Mouse (Mus musculus): ENCODE results near the gene Snx22. TPM values are rescaled to one million over a fixed set of nuclear protein-coding genes. Genes with fewer than 3 reads are reported as not detected.

Gene Snx22
- 1 to 10 TPM; 4.6 to 6.9 TPM for total RNA-seq (2021)
- long read RNA-seq, experiment 1, partial matches to known transcripts = 1 of 5 reads
- long read RNA-seq, experiment 1, other reads (novel, unspliced or antisense) = 2 of 5 reads
- long read RNA-seq, experiment 2, partial matches to known transcripts = 1 of 3 reads
- long read RNA-seq, experiment 2, other reads (novel, unspliced or antisense) = 2 of 3 reads

DNA sequence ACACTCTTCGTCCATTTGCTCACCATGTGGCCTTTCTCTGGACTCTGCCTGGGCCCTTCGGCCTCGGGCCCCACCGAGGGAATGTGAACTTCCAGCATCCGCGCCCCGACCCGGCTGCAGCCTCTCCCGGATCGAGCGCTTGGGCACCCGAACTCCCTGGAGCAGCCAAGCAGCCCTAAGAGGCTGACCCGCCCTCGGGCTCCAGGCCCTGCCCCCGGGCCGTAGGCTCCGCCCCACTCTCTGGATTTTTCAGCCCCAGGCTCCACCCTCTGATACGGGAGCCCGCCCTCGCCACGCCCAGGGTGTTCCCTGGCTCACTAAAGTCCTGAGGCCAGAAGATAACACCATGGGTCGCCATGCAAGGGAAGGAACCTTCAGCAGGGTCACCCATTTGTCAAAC lies at the start of gene Snx22:
Snx22 (minus strand) TSS at position 137 of the 400 bp plus-strand sequence.
- peak within 1 kb of the TSS; percentile 43 for H3K27ac ChIP-seq
- H3K4me3 ChIP-seq = peak within 1 kb of the TSS; percentile 63
- DNase-seq (ENCODE audit: low spot score in 2 of 2) = peak; percentile 67 to 70
- no peak for TF ChIP-seq CTCF (conservative IDR thresholded peaks at IDR 0.05)

DNA sequence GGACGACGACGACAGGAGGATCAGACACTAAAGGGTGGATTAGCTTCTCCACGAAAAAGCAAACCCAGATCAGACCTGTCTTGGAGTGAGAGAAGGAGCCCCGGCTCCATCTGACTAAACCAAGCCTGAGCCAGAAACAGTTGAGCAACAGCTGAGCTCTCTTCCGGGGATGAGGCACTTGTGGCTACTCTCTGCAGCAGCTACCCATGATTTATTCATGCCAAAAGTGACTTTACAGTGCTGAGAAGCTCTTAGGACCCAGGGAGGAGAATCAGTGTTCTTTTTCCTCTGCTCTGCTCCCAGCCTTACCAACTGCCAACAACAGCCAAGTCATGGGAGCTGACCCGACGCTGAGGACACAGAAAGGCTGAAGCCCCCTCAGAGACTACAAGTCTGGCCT lies 47.4 kb upstream of the Snx22 start:
- peak overlapping the region; percentile 55; the same call in 1 of the 2 replicates for H3K27ac ChIP-seq
- DNase-seq (ENCODE audit: low spot score in 2 of 2) = no peak
- no peak overlapping the region for H3K4me3 ChIP-seq
- no peak for TF ChIP-seq CTCF (conservative IDR thresholded peaks at IDR 0.05)

GRCm38 (mm10) chr9:66114341-66114740 lies 44.8 kb upstream of the Snx22 start:
- Histone ChIP-seq H3K4me3 (no peak overlapping the region), H3K27ac (no peak overlapping the region)
- TF ChIP-seq CTCF (conservative IDR thresholded peaks at IDR 0.05) = no peak
- DNase-seq (ENCODE audit: low spot score in 2 of 2) = no peak

- no peak overlapping the region for H3K4me3 ChIP-seq
- DNase-seq (ENCODE audit: low spot score in 2 of 2) = no peak
- H3K27ac ChIP-seq = peak overlapping the region; percentile 37; the same call in 1 of the 2 replicates
Measured at GRCm38 (mm10) chr9:66110611-66111379, 41.3 kb upstream of the Snx22 start.

DNA sequence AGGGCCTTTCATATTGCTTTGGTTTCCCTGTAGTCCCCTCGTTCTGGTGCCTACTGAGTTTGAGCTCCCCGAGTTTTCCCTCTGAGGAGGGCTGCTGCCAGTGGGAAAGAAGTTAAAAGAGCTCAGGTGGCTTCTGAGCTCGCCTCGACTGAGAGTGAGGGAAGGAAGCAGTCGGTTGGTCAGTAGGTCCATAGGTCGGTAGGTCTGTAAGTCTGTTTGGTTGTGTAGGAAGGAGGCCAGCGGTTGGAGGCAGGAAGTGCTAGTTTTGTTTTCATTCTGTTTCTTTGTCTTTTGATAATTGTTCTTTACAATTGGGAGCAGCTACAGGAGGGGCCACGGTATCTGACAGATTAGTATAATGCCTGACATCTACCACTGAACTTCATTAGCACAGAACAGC lies 40.6 kb upstream of the Snx22 start:
- no peak for TF ChIP-seq CTCF (conservative IDR thresholded peaks at IDR 0.05)
- H3K4me3 ChIP-seq = no peak overlapping the region
- no peak for DNase-seq (ENCODE audit: low spot score in 2 of 2)
- H3K27ac ChIP-seq = peak overlapping the region; percentile 37; the same call in 1 of the 2 replicates

More at GRCm38 (mm10) chr9:66110611-66111379, 41.3 kb upstream of the Snx22 start:
- TF ChIP-seq CTCF (conservative IDR thresholded peaks at IDR 0.05) = no peak

DNA sequence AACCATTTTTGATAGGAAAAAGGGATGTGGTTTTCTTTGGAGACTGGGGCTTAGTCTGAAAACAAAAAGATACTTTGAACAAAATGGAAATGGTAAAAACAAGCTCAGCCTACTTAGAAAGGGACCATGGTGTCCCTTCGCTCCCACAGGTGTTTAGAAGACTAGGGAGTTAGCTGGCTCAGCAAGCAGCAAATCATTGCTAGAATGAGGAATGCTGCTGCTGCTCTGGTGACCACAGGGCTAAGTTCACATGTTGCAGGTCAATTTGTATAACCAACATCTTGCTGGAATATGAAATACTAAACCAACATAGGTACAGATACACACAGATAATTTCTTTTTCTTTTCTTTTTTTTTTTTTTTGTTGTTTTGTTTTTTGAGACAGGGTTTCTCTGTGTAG lies 40.1 kb upstream of the Snx22 start:
- no peak overlapping the region for H3K27ac ChIP-seq
- H3K4me3 ChIP-seq = no peak overlapping the region
- DNase-seq (ENCODE audit: low spot score in 2 of 2) = no peak
- no peak for TF ChIP-seq CTCF (conservative IDR thresholded peaks at IDR 0.05)

GRCm38 (mm10) chr9:66105168-66105567 lies 35.6 kb upstream of the Snx22 start:
- no peak for DNase-seq (ENCODE audit: low spot score in 2 of 2)
- TF ChIP-seq CTCF (conservative IDR thresholded peaks at IDR 0.05) = no peak

GRCm38 (mm10) chr9:66104601-66105000 lies 35.1 kb upstream of the Snx22 start:
- no peak overlapping the region for H3K27ac ChIP-seq
- DNase-seq (ENCODE audit: low spot score in 2 of 2) = no peak
- H3K4me3 ChIP-seq = no peak overlapping the region
- no peak for TF ChIP-seq CTCF (conservative IDR thresholded peaks at IDR 0.05)

More at GRCm38 (mm10) chr9:66105168-66105567, 35.6 kb upstream of the Snx22 start:
- H3K27ac ChIP-seq = no peak overlapping the region
- H3K4me3 ChIP-seq = no peak overlapping the region

- H3K27ac ChIP-seq = peak overlapping the region; percentile 72
- no peak for TF ChIP-seq CTCF (conservative IDR thresholded peaks at IDR 0.05)
- no peak for DNase-seq (ENCODE audit: low spot score in 2 of 2)
- H3K4me3 ChIP-seq = no peak overlapping the region
Measured at GRCm38 (mm10) chr9:66102668-66103067, 33.1 kb upstream of the Snx22 start.

GRCm38 (mm10) chr9:66101577-66101976 lies 32.1 kb upstream of the Snx22 start:
- peak overlapping the region; percentile 72 for H3K27ac ChIP-seq
- H3K4me3 ChIP-seq = no peak overlapping the region
- TF ChIP-seq CTCF (conservative IDR thresholded peaks at IDR 0.05) = no peak
- DNase-seq (ENCODE audit: low spot score in 2 of 2) = peak in 1 of 2 experiments; percentile 49

DNA sequence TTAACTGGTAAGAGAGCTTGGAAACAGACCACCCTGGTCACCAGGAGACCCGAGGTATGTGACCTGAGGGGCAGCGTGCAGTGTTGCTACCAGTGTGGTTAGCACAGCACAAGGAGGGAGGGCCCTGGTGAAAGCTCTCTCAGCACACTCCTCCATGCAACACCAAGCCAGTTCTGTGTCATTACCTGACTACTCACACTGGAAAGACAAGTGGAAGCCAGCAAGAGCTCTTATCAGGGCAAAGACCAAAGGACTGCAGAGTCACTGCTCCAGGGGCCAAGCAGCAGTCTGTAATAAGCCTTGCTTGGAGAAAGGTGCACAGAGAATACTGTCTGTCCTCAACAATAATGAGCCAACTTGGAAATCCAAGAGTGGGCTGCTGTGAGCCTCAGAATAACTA lies 23.1 kb upstream of the Snx22 start:
- no peak for TF ChIP-seq CTCF (conservative IDR thresholded peaks at IDR 0.05)
- DNase-seq (ENCODE audit: low spot score in 2 of 2) = no peak
- H3K4me3 ChIP-seq = no peak overlapping the region
- peak overlapping the region; percentile 23; the same call in 1 of the 2 replicates for H3K27ac ChIP-seq

DNA sequence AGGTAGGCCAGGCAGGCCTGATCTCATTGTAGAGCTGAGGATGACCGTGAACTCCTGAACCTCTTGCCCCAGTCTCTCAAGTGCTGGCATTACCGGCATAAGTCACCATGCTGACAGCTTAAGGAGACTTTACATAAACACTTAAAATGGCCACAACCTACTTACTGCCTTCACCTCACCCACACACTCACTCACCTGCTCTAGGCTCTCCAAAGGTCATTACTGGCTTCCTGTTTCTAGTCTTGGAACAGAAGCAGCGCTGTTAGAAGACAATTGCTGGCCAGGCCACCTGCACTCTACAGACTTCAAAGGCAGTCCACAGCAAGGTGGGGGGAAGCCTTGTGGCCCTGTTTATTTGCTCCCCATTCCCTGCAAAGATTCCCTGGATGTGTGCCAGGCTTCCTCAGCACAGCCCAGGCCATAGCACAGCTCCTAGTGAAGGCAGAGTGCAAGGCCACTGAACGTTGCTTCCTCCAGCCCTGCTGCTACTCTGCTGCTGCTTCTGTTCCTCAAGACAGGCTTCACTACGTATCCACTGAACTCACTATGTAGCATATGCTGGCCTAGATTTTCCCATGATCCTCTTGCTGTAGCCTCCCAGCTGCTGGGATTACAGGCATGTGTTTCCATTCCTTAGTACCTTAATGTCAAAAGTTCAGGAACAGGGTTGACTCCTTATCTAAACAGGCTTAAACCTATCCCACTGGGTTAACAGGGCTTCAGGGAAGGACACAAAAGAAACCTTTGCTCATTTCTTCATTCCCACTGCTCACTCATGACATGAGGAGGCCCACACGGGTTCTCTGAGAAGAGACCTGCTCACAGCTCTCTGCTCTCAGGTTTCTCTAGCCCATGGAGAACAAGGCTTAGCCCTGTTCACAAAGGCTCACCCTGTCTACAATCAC lies 22.1 kb upstream of the Snx22 start:
- DNase-seq (ENCODE audit: low spot score in 2 of 2) = no peak
- Histone ChIP-seq H3K4me3 (no peak overlapping the region), H3K27ac (peak overlapping the region; percentile 55; the same call in 1 of the 2 replicates)
- no peak for TF ChIP-seq CTCF (conservative IDR thresholded peaks at IDR 0.05)

Data from layer of hippocampus, adult 2 months (tissue).